Mouse (Mus musculus): ENCODE results near the gene Zfp768. TPM values are rescaled to one million over a fixed set of nuclear protein-coding genes. Genes with fewer than 3 reads are reported as not detected.
"Not testable (repeated sequence)": the region's sequence is repeated elsewhere in the genome, so short reads cannot be mapped to it uniquely, and the experiment has no call there.

Gene Zfp768
- total RNA-seq, 2 experiments from 2014 or later = 26.8 to 34.5 TPM

- no peak for DNase-seq (ENCODE audit: low spot score in 2 of 2)
Observed at GRCm38 (mm10) chr7:127360265-127360664, 14.9 kb upstream of the Zfp768 start.

GRCm38 (mm10) chr7:127358472-127358871 lies 13.1 kb upstream of the Zfp768 start:
- no peak for DNase-seq (ENCODE audit: low spot score in 2 of 2)

- DNase-seq (ENCODE audit: low spot score in 2 of 2) = no peak
Observed at GRCm38 (mm10) chr7:127357871-127358270, 12.5 kb upstream of the Zfp768 start.

GRCm38 (mm10) chr7:127355796-127356195 lies 10.4 kb upstream of the Zfp768 start:
- no peak for DNase-seq (ENCODE audit: low spot score in 2 of 2)

GRCm38 (mm10) chr7:127351230-127352004 lies 6.0 kb upstream of the Zfp768 start:
- DNase-seq (ENCODE audit: low spot score in 2 of 2) = no peak

GRCm38 (mm10) chr7:127346676-127347075 lies 1.3 kb upstream of the Zfp768 start:
- no peak for DNase-seq (ENCODE audit: low spot score in 2 of 2)

- DNase-seq (ENCODE audit: low spot score in 2 of 2) = peak; percentile 64 to 67
Observed at GRCm38 (mm10) chr7:127345092-127345491, 297 bp downstream of the Zfp768 start.

GRCm38 (mm10) chr7:127344371-127344770 lies 1.0 kb downstream of the Zfp768 start:
- DNase-seq (ENCODE audit: low spot score in 2 of 2) = no peak

- no peak for DNase-seq (ENCODE audit: low spot score in 2 of 2)
Observed at GRCm38 (mm10) chr7:127343351-127344019, 1.9 kb downstream of the Zfp768 start.

- no peak for DNase-seq (ENCODE audit: low spot score in 2 of 2)
Observed at GRCm38 (mm10) chr7:127342888-127343287, 2.5 kb downstream of the Zfp768 start.

- no peak for DNase-seq (ENCODE audit: low spot score in 2 of 2)
Observed at GRCm38 (mm10) chr7:127342332-127342731, 3.1 kb downstream of the Zfp768 start.

GRCm38 (mm10) chr7:127341861-127342260 lies 3.5 kb downstream of the Zfp768 start:
- DNase-seq (ENCODE audit: low spot score in 2 of 2) = not testable (repeated sequence)

- no peak for DNase-seq (ENCODE audit: low spot score in 2 of 2)
Observed at GRCm38 (mm10) chr7:127341356-127341755, 4.0 kb downstream of the Zfp768 start.

GRCm38 (mm10) chr7:127337636-127338035 lies 7.8 kb downstream of the Zfp768 start:
- DNase-seq (ENCODE audit: low spot score in 2 of 2) = no peak

- DNase-seq (ENCODE audit: low spot score in 2 of 2) = no peak
Observed at GRCm38 (mm10) chr7:127335604-127336003, 9.8 kb downstream of the Zfp768 start.

GRCm38 (mm10) chr7:127333240-127333639 lies 12.1 kb downstream of the Zfp768 start:
- no peak for DNase-seq (ENCODE audit: low spot score in 2 of 2)

GRCm38 (mm10) chr7:127326685-127327084 lies 18.7 kb downstream of the Zfp768 start:
- no peak for DNase-seq (ENCODE audit: low spot score in 2 of 2)

GRCm38 (mm10) chr7:127325550-127325949 lies 19.8 kb downstream of the Zfp768 start:
- DNase-seq (ENCODE audit: low spot score in 2 of 2) = no peak

GRCm38 (mm10) chr7:127324944-127325343 lies 20.4 kb downstream of the Zfp768 start:
- DNase-seq (ENCODE audit: low spot score in 2 of 2) = no peak

- DNase-seq (ENCODE audit: low spot score in 2 of 2) = no peak
Observed at GRCm38 (mm10) chr7:127322085-127322484, 23.3 kb downstream of the Zfp768 start.

- DNase-seq (ENCODE audit: low spot score in 2 of 2) = no peak
Observed at GRCm38 (mm10) chr7:127321106-127321505, 24.3 kb downstream of the Zfp768 start.

GRCm38 (mm10) chr7:127313912-127314311 lies 31.5 kb downstream of the Zfp768 start:
- no peak for DNase-seq (ENCODE audit: low spot score in 2 of 2)
